Mouse (Mus musculus): ENCODE measurements around the gene Ppa1. TPM values are rescaled to one million over a fixed set of nuclear protein-coding genes. Genes with fewer than 3 reads are reported as not detected.

Gene Ppa1
- polyA plus RNA-seq, 1 experiment from 2014 or later, result 276 TPM

- Histone ChIP-seq H3K9me3 (ENCODE audit: control insufficient read depth, low read length) (no peaks in the 10 kb centered on the region), H3K4me2 (replicated peaks; ENCODE audit: low read depth, low read length) (no peak overlapping the region), H3K4me1 (replicated peaks; ENCODE audit: control insufficient read depth, insufficient read depth, low read length) (no peaks in the 10 kb centered on the region), H3K4me3 (ENCODE audit: low read depth, low read length) (no peak overlapping the region), H3K27me3 (ENCODE audit: control insufficient read depth, insufficient read depth, low read length) (no peaks in the 10 kb centered on the region), H3K36me3 (ENCODE audit: control insufficient read depth, insufficient read depth, low read length) (peaks cover 12% of the 10 kb centered on the region), H3K9ac (ENCODE audit: low read depth, low read length) (no peak overlapping the region), H3K27ac (ENCODE audit: low read depth, low read length) (no peak overlapping the region)
- DNase-seq (ENCODE audit: low spot score), result no peak
- no peak for ATAC-seq (ENCODE audit: low FRiP score)
- 93% methylated on average over 3 of the region's 3 CpGs for WGBS
Observed at GRCm38 (mm10) chr10:61670758-61671157, 22.4 kb downstream of the Ppa1 start.

- Histone ChIP-seq H3K4me3 (ENCODE audit: low read depth, low read length) (no peak overlapping the region), H3K36me3 (ENCODE audit: control insufficient read depth, insufficient read depth, low read length) (peaks cover 6% of the 10 kb centered on the region; the same call in 1 of the 2 replicates), H3K4me1 (replicated peaks; ENCODE audit: control insufficient read depth, insufficient read depth, low read length) (peaks cover 2% of the 10 kb centered on the region; the same call in 1 of the 2 replicates), H3K27me3 (ENCODE audit: control insufficient read depth, insufficient read depth, low read length) (no peaks in the 10 kb centered on the region), H3K4me2 (replicated peaks; ENCODE audit: low read depth, low read length) (no peak overlapping the region), H3K27ac (ENCODE audit: low read depth, low read length) (no peak overlapping the region), H3K9me3 (ENCODE audit: control insufficient read depth, low read length) (no peaks in the 10 kb centered on the region), H3K9ac (ENCODE audit: low read depth, low read length) (no peak overlapping the region)
- 80% methylated on average over 3 of the region's 3 CpGs for WGBS
- DNase-seq (ENCODE audit: low spot score), result no peak
- no peak for ATAC-seq (ENCODE audit: low FRiP score)
Observed at GRCm38 (mm10) chr10:61675935-61676334, 27.6 kb downstream of the Ppa1 start.

- peak overlapping the region; percentile 63; the same call in 1 of the 2 replicates for H3K27ac ChIP-seq (ENCODE audit: low read depth, low read length)
Observed at GRCm38 (mm10) chr10:61679545-61679944, 31.2 kb downstream of the Ppa1 start.

GRCm38 (mm10) chr10:61680015-61680913 lies 31.9 kb downstream of the Ppa1 start, which contains the start of gene Sar1a:
Gene Sar1a (plus strand): TSS chr10:61680299.
- Histone ChIP-seq H3K4me1 (replicated peaks; ENCODE audit: control insufficient read depth, insufficient read depth, low read length) (peaks cover 2% of the 10 kb centered on the region; the same call in 1 of the 2 replicates), H3K4me2 (replicated peaks; ENCODE audit: low read depth, low read length) (peak within 1 kb of the TSS; percentile 93), H3K36me3 (ENCODE audit: control insufficient read depth, insufficient read depth, low read length) (no peaks in the 10 kb centered on the region), H3K27ac (ENCODE audit: low read depth, low read length) (peak within 1 kb of the TSS; percentile 69; the same call in 1 of the 2 replicates), H3K9me3 (ENCODE audit: control insufficient read depth, low read length) (no peaks in the 10 kb centered on the region), H3K4me3 (ENCODE audit: low read depth, low read length) (peak within 1 kb of the TSS; percentile 97), H3K27me3 (ENCODE audit: control insufficient read depth, insufficient read depth, low read length) (no peaks in the 10 kb centered on the region), H3K9ac (ENCODE audit: low read depth, low read length) (peak within 1 kb of the TSS; percentile 94)
- ATAC-seq (ENCODE audit: low FRiP score) (peak; percentile 100), DNase-seq (ENCODE audit: low spot score) (peak; percentile 99)
- under 1% methylated on average over 68 of the region's 84 CpGs for WGBS

More at GRCm38 (mm10) chr10:61679545-61679944, 31.2 kb downstream of the Ppa1 start:
- peaks cover 2% of the 10 kb centered on the region; the same call in 1 of the 2 replicates for H3K4me1 ChIP-seq (replicated peaks; ENCODE audit: control insufficient read depth, insufficient read depth, low read length)
- DNase-seq (ENCODE audit: low spot score) (no peak), ATAC-seq (ENCODE audit: low FRiP score) (peak; percentile 15; the same call in 1 of the 2 replicates)
- H3K9me3 ChIP-seq (ENCODE audit: control insufficient read depth, low read length), result no peaks in the 10 kb centered on the region
- peak overlapping the region; percentile 97 for H3K4me3 ChIP-seq (ENCODE audit: low read depth, low read length)
- H3K4me2 ChIP-seq (replicated peaks; ENCODE audit: low read depth, low read length), result peak overlapping the region; percentile 48
- H3K36me3 ChIP-seq (ENCODE audit: control insufficient read depth, insufficient read depth, low read length), result 0 out of 2 replicates have a peak, but pooled peaks cover 3% of the 10 kb centered on the region
- no peaks in the 10 kb centered on the region for H3K27me3 ChIP-seq (ENCODE audit: control insufficient read depth, insufficient read depth, low read length)
- WGBS, result 37% methylated on average over 9 of the region's 9 CpGs
- H3K9ac ChIP-seq (ENCODE audit: low read depth, low read length), result peak overlapping the region; percentile 62

- WGBS, result 91% methylated on average over 8 of the region's 8 CpGs
- no peak for DNase-seq (ENCODE audit: low spot score)
Observed at GRCm38 (mm10) chr10:61689405-61689804, 41.1 kb downstream of the Ppa1 start.

GRCm38 (mm10) chr10:61693563-61693962 lies 45.2 kb downstream of the Ppa1 start:
- WGBS, result 74% methylated on average over 4 of the region's 4 CpGs
- H3K27me3 ChIP-seq (ENCODE audit: control insufficient read depth, insufficient read depth, low read length), result no peaks in the 10 kb centered on the region
- no peak overlapping the region for H3K4me2 ChIP-seq (replicated peaks; ENCODE audit: low read depth, low read length)
- H3K9ac ChIP-seq (ENCODE audit: low read depth, low read length), result no peak overlapping the region
- H3K27ac ChIP-seq (ENCODE audit: low read depth, low read length), result no peak overlapping the region
- H3K36me3 ChIP-seq (ENCODE audit: control insufficient read depth, insufficient read depth, low read length), result peaks cover 2% of the 10 kb centered on the region; the same call in 1 of the 2 replicates
- no peak overlapping the region for H3K4me3 ChIP-seq (ENCODE audit: low read depth, low read length)
- no peak for DNase-seq (ENCODE audit: low spot score)
- peaks cover 12% of the 10 kb centered on the region for H3K4me1 ChIP-seq (replicated peaks; ENCODE audit: control insufficient read depth, insufficient read depth, low read length)
- ATAC-seq (ENCODE audit: low FRiP score), result no peak
- H3K9me3 ChIP-seq (ENCODE audit: control insufficient read depth, low read length), result no peaks in the 10 kb centered on the region

More at GRCm38 (mm10) chr10:61689405-61689804, 41.1 kb downstream of the Ppa1 start:
- no peaks in the 10 kb centered on the region for H3K9me3 ChIP-seq (ENCODE audit: control insufficient read depth, low read length)
- H3K4me3 ChIP-seq (ENCODE audit: low read depth, low read length), result no peak overlapping the region
- no peak overlapping the region for H3K9ac ChIP-seq (ENCODE audit: low read depth, low read length)
- H3K36me3 ChIP-seq (ENCODE audit: control insufficient read depth, insufficient read depth, low read length), result peaks cover 6% of the 10 kb centered on the region; the same call in 1 of the 2 replicates
- H3K4me2 ChIP-seq (replicated peaks; ENCODE audit: low read depth, low read length), result no peak overlapping the region
- no peak for ATAC-seq (ENCODE audit: low FRiP score)
- H3K27ac ChIP-seq (ENCODE audit: low read depth, low read length), result no peak overlapping the region
- H3K27me3 ChIP-seq (ENCODE audit: control insufficient read depth, insufficient read depth, low read length), result no peaks in the 10 kb centered on the region
- no peaks in the 10 kb centered on the region for H3K4me1 ChIP-seq (replicated peaks; ENCODE audit: control insufficient read depth, insufficient read depth, low read length)

- Histone ChIP-seq H3K4me3 (ENCODE audit: low read depth, low read length) (peak within 1 kb of the TSS; percentile 89), H3K9me3 (ENCODE audit: control insufficient read depth, low read length) (no peaks in the 10 kb centered on the region), H3K36me3 (ENCODE audit: control insufficient read depth, insufficient read depth, low read length) (no peaks in the 10 kb centered on the region; the same call in 1 of the 2 replicates), H3K27ac (ENCODE audit: low read depth, low read length) (peak within 1 kb of the TSS; percentile 36; the same call in 1 of the 2 replicates), H3K4me1 (replicated peaks; ENCODE audit: control insufficient read depth, insufficient read depth, low read length) (peaks cover 12% of the 10 kb centered on the region), H3K9ac (ENCODE audit: low read depth, low read length) (peak within 1 kb of the TSS; percentile 74), H3K27me3 (ENCODE audit: control insufficient read depth, insufficient read depth, low read length) (no peaks in the 10 kb centered on the region), H3K4me2 (replicated peaks; ENCODE audit: low read depth, low read length) (peak within 1 kb of the TSS; percentile 99)
- WGBS, result under 1% methylated on average over 42 of the region's 42 CpGs
- DNase-seq (ENCODE audit: low spot score) (peak; percentile 92), ATAC-seq (ENCODE audit: low FRiP score) (peak; percentile 98)
Observed at GRCm38 (mm10) chr10:61694870-61695670, 46.7 kb downstream of the Ppa1 start, which contains the start of gene Tysnd1. Gene Tysnd1 (plus strand): TSS chr10:61695514.

All from hindbrain, embryonic 11.5 days (tissue).